Mouse (Mus musculus) G1E (cell line): ENCODE data around the gene AA467197.

ENCODE experiments used
- CTCF ChIP-seq: IDR thresholded peaks from 2 replicates; pipeline ENCODE4 v1.5.1; 2012; ENCODE audit warnings: low read depth, low read length, inconsistent platforms, mixed read lengths
- GATA1 ChIP-seq: IDR thresholded peaks from 2 replicates; pipeline ENCODE4 v1.6.1; 2012; ENCODE audit warnings: borderline replicate concordance, low read length, inconsistent platforms, mixed read lengths
- POLR2AphosphoS5 ChIP-seq: IDR thresholded peaks from 2 replicates; pipeline ENCODE4 v1.6.1; 2012; ENCODE audit warnings: low read depth, low read length, inconsistent platforms; ENCODE audit not compliant: insufficient replicate concordance

DNA sequence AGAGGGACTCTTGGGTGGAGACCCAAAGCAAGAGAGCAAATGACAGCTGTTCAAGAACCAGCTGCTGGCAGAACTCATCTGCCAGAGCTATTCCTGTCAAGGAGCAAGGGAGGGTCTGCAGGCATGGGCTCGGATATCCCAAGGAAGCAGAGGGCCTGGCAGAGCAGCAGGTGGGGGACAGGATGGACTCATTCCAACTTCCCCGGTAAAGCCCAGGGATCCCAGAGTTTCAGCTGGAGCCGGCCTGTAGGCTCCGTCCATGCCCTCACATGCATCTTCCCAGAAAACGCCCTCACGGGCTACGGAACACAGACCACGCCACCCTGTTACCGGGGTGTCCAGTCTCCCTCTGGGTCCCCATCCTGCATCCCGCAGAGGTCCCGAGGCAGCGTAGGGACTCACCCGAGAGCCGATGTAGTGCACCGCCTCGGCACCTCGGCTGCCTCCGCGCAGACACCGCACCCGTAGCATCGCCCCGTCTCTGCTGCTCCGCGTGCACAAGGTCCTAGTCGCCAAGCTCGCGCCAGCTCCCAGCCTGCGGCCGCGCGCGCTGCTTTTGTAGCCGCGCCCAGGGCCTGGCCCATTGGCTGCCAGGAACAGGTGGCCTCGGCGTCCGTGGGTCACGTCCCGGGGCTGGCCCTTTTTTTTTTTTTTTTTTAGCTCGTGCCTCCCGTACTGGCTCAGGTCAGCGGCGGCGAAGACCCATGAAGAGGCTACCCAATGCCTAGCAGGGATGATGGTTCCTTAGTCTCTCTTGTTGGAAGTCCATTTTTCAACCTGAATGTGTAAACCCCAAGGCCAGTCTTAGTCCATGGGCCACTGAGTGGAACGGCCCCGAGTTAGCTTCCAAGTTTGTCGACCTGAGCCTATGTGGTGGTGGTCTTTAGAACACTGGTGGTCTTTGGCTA is 25.8 kb upstream of the AA467197 start, which contains the start of gene Gatm:
- TF ChIP-seq CTCF: no peak
- TF ChIP-seq POLR2AphosphoS5: no peak
- TF ChIP-seq GATA1: no peak
